Mouse (Mus musculus): Measurements from ENCODE around the gene Kctd12b. TPM values are rescaled to one million over a fixed set of nuclear protein-coding genes. Genes with fewer than 3 reads are reported as not detected.

Kctd12b gene
- polyA plus RNA-seq, 1 experiment, result 0.05 TPM

GRCm38 (mm10) chrX:153664903-153665302 is 31.3 kb downstream of the Kctd12b start:
- no peak for TF ChIP-seq E2F4 (IDR thresholded peaks at IDR 0.05; ENCODE audit: insufficient read depth)
- no peak for TF ChIP-seq MAX (IDR thresholded peaks at IDR 0.05; ENCODE audit: low read depth)
- no peak for TF ChIP-seq TCF3 (IDR thresholded peaks at IDR 0.05; ENCODE audit: insufficient read length, low read depth)
- TF ChIP-seq POLR2AphosphoS2 (IDR thresholded peaks at IDR 0.05; ENCODE audit: insufficient read length, low read depth), result no peak
- TF ChIP-seq MYOD1 (IDR thresholded peaks at IDR 0.05; ENCODE audit: control insufficient read depth in 1 of 3, insufficient read length in 2 of 3, low read depth in 2 of 3), result no peak
- no peak for TF ChIP-seq TCF12 (IDR thresholded peaks at IDR 0.05; ENCODE audit: insufficient read depth, poor library complexity, severe bottlenecking)
- TF ChIP-seq REST (IDR thresholded peaks at IDR 0.05; ENCODE audit: insufficient read depth, insufficient read length), result no peak
- no peak for TF ChIP-seq MYOG (IDR thresholded peaks at IDR 0.05; ENCODE audit: control insufficient read depth in 1 of 3, insufficient read depth in 1 of 3, insufficient read length in 2 of 3, low read depth in 2 of 3)
- no peak for TF ChIP-seq SRF (IDR thresholded peaks at IDR 0.05; ENCODE audit: control insufficient read depth, insufficient read length, low read depth)
- TF ChIP-seq POLR2A (IDR thresholded peaks at IDR 0.05; ENCODE audit: insufficient read length, low read depth), result no peak
- TF ChIP-seq USF1 (IDR thresholded peaks at IDR 0.05; ENCODE audit: low read depth), result no peak
- no peak for TF ChIP-seq CEBPB (IDR thresholded peaks at IDR 0.05; ENCODE audit: insufficient read depth, poor library complexity, severe bottlenecking)
- H3K27me3 ChIP-seq (ENCODE audit: control insufficient read depth, insufficient read depth, insufficient read length), result no peaks in the 10 kb centered on the region
- no peak overlapping the region for H3ac ChIP-seq (ENCODE audit: control insufficient read depth, insufficient read length)
- no peak overlapping the region for H3K4me2 ChIP-seq (ENCODE audit: low read depth)
- H3K79me2 ChIP-seq (ENCODE audit: control insufficient read depth, insufficient read depth), result no peaks in the 10 kb centered on the region
- H3K4me3 ChIP-seq, result no peak overlapping the region
- no peaks in the 10 kb centered on the region for H3K36me3 ChIP-seq (ENCODE audit: control insufficient read depth, insufficient read depth)

GRCm38 (mm10) chrX:153656949-153657348 is 39.2 kb downstream of the Kctd12b start:
- Histone ChIP-seq H3K4me2 (ENCODE audit: low read depth) (no peak overlapping the region), H3K79me2 (ENCODE audit: control insufficient read depth, insufficient read depth) (no peaks in the 10 kb centered on the region), H3ac (ENCODE audit: control insufficient read depth, insufficient read length) (no peak overlapping the region), H3K36me3 (ENCODE audit: control insufficient read depth, insufficient read depth) (no peaks in the 10 kb centered on the region), H3K27me3 (ENCODE audit: control insufficient read depth, insufficient read depth, insufficient read length) (no peaks in the 10 kb centered on the region), H3K4me3 (no peak overlapping the region)
- TF ChIP-seq TCF3 (IDR thresholded peaks at IDR 0.05; ENCODE audit: insufficient read length, low read depth) (no peak), MAX (IDR thresholded peaks at IDR 0.05; ENCODE audit: low read depth) (no peak), POLR2A (IDR thresholded peaks at IDR 0.05; ENCODE audit: insufficient read length, low read depth) (no peak), SRF (IDR thresholded peaks at IDR 0.05; ENCODE audit: control insufficient read depth, insufficient read length, low read depth) (no peak), USF1 (IDR thresholded peaks at IDR 0.05; ENCODE audit: low read depth) (no peak), REST (IDR thresholded peaks at IDR 0.05; ENCODE audit: insufficient read depth, insufficient read length) (no peak), TCF12 (IDR thresholded peaks at IDR 0.05; ENCODE audit: insufficient read depth, poor library complexity, severe bottlenecking) (no peak), E2F4 (IDR thresholded peaks at IDR 0.05; ENCODE audit: insufficient read depth) (no peak), CEBPB (IDR thresholded peaks at IDR 0.05; ENCODE audit: insufficient read depth, poor library complexity, severe bottlenecking) (no peak), MYOG (IDR thresholded peaks at IDR 0.05; ENCODE audit: control insufficient read depth in 1 of 3, insufficient read depth in 1 of 3, insufficient read length in 2 of 3, low read depth in 2 of 3) (no peak), MYOD1 (IDR thresholded peaks at IDR 0.05; ENCODE audit: control insufficient read depth in 1 of 3, insufficient read length in 2 of 3, low read depth in 2 of 3) (no peak)

- no peak overlapping the region for H3ac ChIP-seq (ENCODE audit: control insufficient read depth, insufficient read length)
- H3K4me3 ChIP-seq, result no peak overlapping the region
Observed at GRCm38 (mm10) chrX:153640615-153641014, 55.6 kb downstream of the Kctd12b start.

DNA sequence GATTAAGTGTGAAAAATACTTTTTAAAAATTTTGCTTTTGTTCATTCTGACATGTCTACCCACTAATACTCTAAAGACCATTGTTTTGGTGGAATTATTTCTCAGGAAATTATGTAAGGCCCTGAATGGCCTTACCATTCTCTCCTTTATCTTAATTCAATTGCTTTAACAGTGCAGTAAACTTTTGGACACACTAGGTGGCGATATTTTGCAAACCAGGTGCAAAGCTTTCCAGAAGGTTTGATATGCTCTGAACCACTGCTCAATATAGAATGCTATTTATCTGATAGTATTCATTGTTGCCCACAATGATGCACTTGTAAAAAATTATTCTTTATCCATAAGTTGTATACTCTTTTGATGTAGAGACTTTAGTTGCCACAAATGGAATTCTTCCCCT is 59.9 kb downstream of the Kctd12b start:
- no peak overlapping the region for H3K4me3 ChIP-seq
- H3K4me2 ChIP-seq (ENCODE audit: low read depth), result no peak overlapping the region
- no peak overlapping the region for H3ac ChIP-seq (ENCODE audit: control insufficient read depth, insufficient read length)
- no peaks in the 10 kb centered on the region for H3K27me3 ChIP-seq (ENCODE audit: control insufficient read depth, insufficient read depth, insufficient read length)
- no peak for TF ChIP-seq MYOG (IDR thresholded peaks at IDR 0.05; ENCODE audit: control insufficient read depth in 1 of 3, insufficient read depth in 1 of 3, insufficient read length in 2 of 3, low read depth in 2 of 3)
- TF ChIP-seq SRF (IDR thresholded peaks at IDR 0.05; ENCODE audit: control insufficient read depth, insufficient read length, low read depth), result no peak
- no peak for TF ChIP-seq MYOD1 (IDR thresholded peaks at IDR 0.05; ENCODE audit: control insufficient read depth in 1 of 3, insufficient read length in 2 of 3, low read depth in 2 of 3)
- TF ChIP-seq MAX (IDR thresholded peaks at IDR 0.05; ENCODE audit: low read depth), result no peak
- TF ChIP-seq POLR2A (IDR thresholded peaks at IDR 0.05; ENCODE audit: insufficient read length, low read depth), result no peak
- no peak for TF ChIP-seq E2F4 (IDR thresholded peaks at IDR 0.05; ENCODE audit: insufficient read depth)
- TF ChIP-seq TCF12 (IDR thresholded peaks at IDR 0.05; ENCODE audit: insufficient read depth, poor library complexity, severe bottlenecking), result no peak
- no peak for TF ChIP-seq CEBPB (IDR thresholded peaks at IDR 0.05; ENCODE audit: insufficient read depth, poor library complexity, severe bottlenecking)
- TF ChIP-seq TCF3 (IDR thresholded peaks at IDR 0.05; ENCODE audit: insufficient read length, low read depth), result no peak
- H3K36me3 ChIP-seq (ENCODE audit: control insufficient read depth, insufficient read depth), result no peaks in the 10 kb centered on the region
- H3K79me2 ChIP-seq (ENCODE audit: control insufficient read depth, insufficient read depth), result no peaks in the 10 kb centered on the region

More at GRCm38 (mm10) chrX:153640615-153641014, 55.6 kb downstream of the Kctd12b start:
- Histone ChIP-seq H3K27me3 (ENCODE audit: control insufficient read depth, insufficient read depth, insufficient read length) (no peaks in the 10 kb centered on the region), H3K79me2 (ENCODE audit: control insufficient read depth, insufficient read depth) (no peaks in the 10 kb centered on the region), H3K4me2 (ENCODE audit: low read depth) (no peak overlapping the region), H3K36me3 (ENCODE audit: control insufficient read depth, insufficient read depth) (no peaks in the 10 kb centered on the region)
- TF ChIP-seq MAX (IDR thresholded peaks at IDR 0.05; ENCODE audit: low read depth) (no peak), MYOG (IDR thresholded peaks at IDR 0.05; ENCODE audit: control insufficient read depth in 1 of 3, insufficient read depth in 1 of 3, insufficient read length in 2 of 3, low read depth in 2 of 3) (no peak), REST (IDR thresholded peaks at IDR 0.05; ENCODE audit: insufficient read depth, insufficient read length) (no peak)

Other genes with a start within 250 kb of the Kctd12b start
- gene Ubqln2, start 198.2 kb downstream of the Kctd12b start, polyA plus RNA-seq (2012; fragmentation: generic; extraction: Trizol), result 19.9 TPM
- not detected for gene Cypt3, start 137.8 kb downstream of the Kctd12b start, polyA plus RNA-seq (2012; fragmentation: generic; extraction: Trizol)
- gene Nbdy, start 27.2 kb upstream of the Kctd12b start, polyA plus RNA-seq (2012; fragmentation: generic; extraction: Trizol), result 51.1 TPM
- 0.25 TPM for gene Spin2c, start 135.8 kb upstream of the Kctd12b start, polyA plus RNA-seq (2012; fragmentation: generic; extraction: Trizol)